Mouse (Mus musculus) thymus, adult 2 months (tissue): ENCODE results near the gene Cox15.

Experiments used
- CTCF ChIP-seq: fragments of 200-500 bp; IDR thresholded peaks from 2 replicates; pipeline ENCODE4 v1.5.1; 2012; ENCODE audit warnings: mild to moderate bottlenecking, control low read depth, low read length, moderate library complexity, borderline replicate concordance; ENCODE audit not compliant: control insufficient read depth, poor library complexity, insufficient read depth; ENCODE audit errors: extremely low read depth
- POLR2A ChIP-seq: fragments of 200-500 bp; IDR thresholded peaks from 2 replicates; pipeline ENCODE4 v1.6.1; 2012; ENCODE audit warnings: mild to moderate bottlenecking, low read length, control low read depth, moderate library complexity; ENCODE audit not compliant: control insufficient read depth, poor library complexity, insufficient read depth; ENCODE audit errors: extremely low read depth

DNA sequence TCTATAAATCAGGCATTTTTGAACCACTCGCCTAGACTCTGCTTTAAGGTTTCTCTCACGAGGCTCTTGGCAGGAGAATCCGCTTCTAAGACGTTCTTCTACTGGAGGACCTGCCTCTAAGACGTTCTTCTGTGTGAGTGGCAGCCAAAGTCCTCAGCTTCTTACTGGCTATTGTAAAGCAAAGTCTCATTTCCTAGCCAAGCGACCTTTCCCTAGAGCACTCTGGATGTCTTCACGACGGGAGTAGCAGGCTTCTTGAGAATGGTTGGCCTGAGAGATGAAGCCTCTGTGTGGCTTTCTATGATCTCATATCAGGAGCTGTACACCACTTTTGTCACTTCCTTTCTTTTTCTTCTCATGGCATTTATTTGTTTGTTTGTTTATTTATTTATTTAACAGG is 42.7 kb upstream of the Cox15 start:
- TF ChIP-seq CTCF (no peak), POLR2A (no peak)
